Mouse (Mus musculus) brain, adult 10 weeks (tissue): ENCODE results near the gene Msrb3. TPM values are rescaled to one million over a fixed set of nuclear protein-coding genes. Genes with fewer than 3 reads are reported as not detected.

Experiments used
- polyA plus RNA-seq: library from polyadenylated mRNA; stranded (reverse); fragments of 350-450 nt; fragmentation: Illumina TruSeq; extraction: RNeasy Lipid Tissue Mini Kit (QIAGEN cat#74804); gene quantifications from one replicate; pipeline ENCODE4 v1.2.3, GENCODE M21; 2015; ENCODE audit warnings: low read depth, low replicate concordance

Msrb3 gene
- 5.9 TPM for polyA plus RNA-seq

GRCm38 (mm10) chr10:120898785-120899762 is at the start of gene Msrb3:
Msrb3 (minus strand) TSS chr10:120899101.

Other genes with a start within 250 kb of the Msrb3 start
- gene Lemd3, start 80.2 kb upstream of the Msrb3 start, polyA plus RNA-seq: 19.1 TPM
- 2.0 TPM for gene Wif1, start 134.9 kb upstream of the Msrb3 start, polyA plus RNA-seq